Mouse (Mus musculus) midbrain, embryonic 10.5 days (tissue): ENCODE results near the gene Trim24. TPM values are rescaled to one million over a fixed set of nuclear protein-coding genes. Genes with fewer than 3 reads are reported as not detected.
"Not testable (repeated sequence)": the region's sequence is repeated elsewhere in the genome, so short reads cannot be mapped to it uniquely, and the experiment has no call there.

ENCODE experiments used
- DNase-seq: peaks from one replicate; pipeline ENCODE4 v3.0.0-alpha.2; 2017; ENCODE audit warnings: low spot score
- H3K27ac ChIP-seq: fragments of 300-500 bp; sonication (generic); replicated peaks from 2 replicates; pipeline ENCODE4 v1.5.1; 2016; ENCODE audit warnings: mild to moderate bottlenecking
- H3K27me3 ChIP-seq: fragments of 300-500 bp; sonication (generic); 2 replicates; pipeline ENCODE4 v1.6.1; 2016; ENCODE audit warnings: low read depth, mild to moderate bottlenecking; ENCODE audit not compliant: poor library complexity, severe bottlenecking
- H3K36me3 ChIP-seq: fragments of 300-500 bp; sonication (generic); 2 replicates; pipeline ENCODE4 v1.6.1; 2016; ENCODE audit warnings: mild to moderate bottlenecking, moderate library complexity
- H3K4me1 ChIP-seq: fragments of 300-500 bp; sonication (generic); 2 replicates; pipeline ENCODE4 v1.6.1; 2016
- H3K4me3 ChIP-seq: fragments of 300-500 bp; sonication (generic); 2 replicates; pipeline ENCODE4 v1.5.1; 2016; ENCODE audit warnings: mild to moderate bottlenecking, moderate library complexity
- H3K9me3 ChIP-seq: fragments of 300-500 bp; sonication (generic); replicated peaks from 2 replicates; pipeline ENCODE4 v1.6.1; 2016; ENCODE audit warnings: mild to moderate bottlenecking
- WGBS: fragments of 180-500 bp; shearing (Covaris S2); methylation state at CpG from one replicate; pipeline ENCODE4 v1.1.7; 2016; 5-methylcytosine and 5-hydroxymethylcytosine counted together
- polyA plus RNA-seq: library from polyadenylated mRNA; unstranded; fragments of >200 nt; fragmentation: Nextera tagmentation; extraction: Ambion mirVana; gene quantifications from 2 replicates; pipeline ENCODE4 v1.2.1, GENCODE M21; 2016

Trim24 gene
- 21.5 and 25.2 TPM in 2 replicates for polyA plus RNA-seq

GRCm38 (mm10) chr6:37870245-37871136, at the start of gene Trim24:
Gene Trim24, plus strand, starts transcription at chr6:37870811.
- H3K4me3 ChIP-seq: peak within 1 kb of the TSS; percentile 95
- no peaks in the 10 kb centered on the region for H3K27me3 ChIP-seq
- H3K9me3 ChIP-seq: peaks cover 36% of the 10 kb centered on the region
- DNase-seq: peak; percentile 97
- H3K4me1 ChIP-seq: peaks cover 6% of the 10 kb centered on the region
- under 1% methylated on average over 82 of the region's 89 CpGs for WGBS
- peak within 1 kb of the TSS; percentile 99 for H3K27ac ChIP-seq
- peaks cover 33% of the 10 kb centered on the region for H3K36me3 ChIP-seq

DNA sequence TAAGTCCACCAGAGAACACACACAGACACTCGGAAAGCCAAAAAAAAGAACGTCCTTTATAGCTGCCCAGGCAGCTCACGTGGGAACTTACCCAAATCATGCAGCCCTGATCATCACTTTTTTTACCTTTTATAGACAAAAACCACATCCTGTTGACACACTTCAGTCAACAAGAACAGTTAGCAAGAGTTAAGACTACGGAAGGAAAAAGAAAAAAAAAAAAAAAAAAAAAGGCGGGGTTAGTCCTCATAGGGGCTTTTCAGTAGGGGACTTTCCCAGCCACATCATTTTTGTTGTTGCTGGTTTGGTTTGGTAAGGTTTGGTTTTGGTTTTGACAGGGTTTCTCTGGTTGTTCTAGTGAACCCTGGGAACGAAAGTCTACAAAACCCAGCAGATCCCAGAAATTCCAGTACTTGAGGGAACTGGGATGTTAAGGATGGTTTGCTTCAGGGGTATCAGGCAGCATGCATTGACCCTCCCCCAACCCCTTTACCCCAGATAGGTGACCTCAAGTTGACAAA, 49.0 kb upstream of the Trim24 start:
- Histone ChIP-seq H3K4me3 (no peak overlapping the region), H3K4me1 (no peaks in the 10 kb centered on the region), H3K9me3 (no peaks in the 10 kb centered on the region), H3K27me3 (no peaks in the 10 kb centered on the region), H3K36me3 (no peaks in the 10 kb centered on the region), H3K27ac (no peak overlapping the region)
- DNase-seq: no peak
- 91% methylated on average over 6 of the region's 6 CpGs for WGBS

GRCm38 (mm10) chr6:37822390-37822789, 48.2 kb upstream of the Trim24 start:
- no peaks in the 10 kb centered on the region for H3K27me3 ChIP-seq
- no peaks in the 10 kb centered on the region for H3K4me1 ChIP-seq
- no peak overlapping the region for H3K27ac ChIP-seq
- WGBS: 90% methylated on average over 2 of the region's 2 CpGs
- H3K4me3 ChIP-seq: no peak overlapping the region
- DNase-seq: no peak
- no peaks in the 10 kb centered on the region for H3K36me3 ChIP-seq
- no peaks in the 10 kb centered on the region for H3K9me3 ChIP-seq

DNA sequence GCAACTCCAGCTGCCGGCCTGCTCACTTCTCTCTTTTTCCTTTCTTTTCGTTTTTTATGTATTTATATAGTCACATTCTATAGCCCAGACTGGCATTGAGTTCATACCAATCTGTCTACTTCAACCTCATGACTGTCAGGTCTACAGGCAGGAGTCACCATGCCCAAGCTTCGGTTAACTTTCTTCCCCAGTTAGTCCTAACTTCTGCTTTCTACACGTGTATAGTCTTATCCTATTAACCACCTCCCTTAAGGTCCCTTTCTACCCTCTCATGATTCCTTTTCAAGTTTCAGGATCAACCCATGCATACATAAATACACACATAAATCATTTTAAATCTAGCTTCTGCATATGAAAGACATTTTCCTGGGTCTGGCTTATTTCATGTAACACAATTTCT, 46.9 kb upstream of the Trim24 start:
- Histone ChIP-seq H3K27ac (no peak overlapping the region), H3K36me3 (no peaks in the 10 kb centered on the region), H3K4me1 (no peaks in the 10 kb centered on the region), H3K9me3 (no peaks in the 10 kb centered on the region), H3K4me3 (no peak overlapping the region), H3K27me3 (no peaks in the 10 kb centered on the region)
- WGBS: 90% methylated on average over 4 of the region's 4 CpGs
- DNase-seq: no peak

DNA sequence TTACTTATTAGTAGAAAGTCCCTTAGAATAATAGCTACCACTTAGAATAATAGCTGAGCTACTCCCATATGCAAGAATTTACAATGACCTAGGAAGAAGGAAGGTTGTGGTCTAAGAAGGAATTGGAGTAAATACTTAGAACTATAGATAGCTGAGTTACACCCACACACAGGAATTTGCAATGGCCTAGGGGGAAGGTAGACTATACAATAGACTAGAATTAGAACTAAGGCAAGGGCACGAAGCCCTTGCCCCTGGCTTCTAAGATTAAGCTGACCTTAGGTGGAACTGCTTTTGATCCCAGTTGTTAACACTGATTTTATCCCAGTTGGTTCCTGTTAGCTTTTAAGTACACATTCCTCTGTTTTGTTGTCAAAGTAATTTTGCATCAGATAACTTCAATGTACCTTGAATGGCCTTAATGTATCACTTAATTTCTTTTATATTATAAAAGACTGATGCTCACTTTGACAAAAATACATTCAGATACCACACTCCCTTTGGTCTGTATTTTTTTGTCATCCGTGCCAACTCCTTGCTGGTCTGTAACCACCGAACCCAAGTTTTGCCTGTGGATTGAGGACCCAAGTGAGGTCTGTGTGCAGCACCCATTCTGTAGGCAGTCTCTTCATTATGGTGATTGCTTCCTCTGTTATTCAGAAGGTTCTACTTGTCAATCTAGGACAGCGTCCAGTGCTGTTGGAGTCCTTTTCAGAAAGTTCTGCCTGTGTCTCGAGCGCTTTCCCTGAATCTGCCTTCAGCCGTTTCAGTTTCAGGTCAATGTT, 45.1 kb upstream of the Trim24 start:
- H3K27me3 ChIP-seq, H3K9me3 ChIP-seq, H3K36me3 ChIP-seq, H3K4me1 ChIP-seq, H3K4me3 ChIP-seq, DNase-seq, H3K27ac ChIP-seq: not testable (repeated sequence)
- 84% methylated on average over 7 of the region's 7 CpGs for WGBS

DNA sequence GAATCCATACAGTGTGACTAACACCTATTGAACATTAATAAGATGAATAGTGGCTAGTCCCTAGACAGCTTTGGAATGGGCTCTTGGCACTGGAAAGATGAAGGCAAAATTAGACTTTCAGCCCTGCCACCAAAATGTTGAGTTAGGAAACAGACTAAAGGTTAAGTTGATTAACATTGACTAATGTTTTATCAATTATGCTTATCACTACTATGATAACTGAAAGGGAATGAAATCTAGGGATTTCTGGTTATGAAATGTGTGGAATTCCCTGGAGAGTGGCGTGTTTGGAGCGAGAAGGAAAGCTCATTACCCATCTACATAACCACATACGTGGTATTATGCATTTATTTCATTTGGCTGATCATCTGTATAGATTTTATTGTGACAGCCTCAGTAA, 41.7 kb upstream of the Trim24 start:
- Histone ChIP-seq H3K27ac (no peak overlapping the region), H3K9me3 (peaks cover 15% of the 10 kb centered on the region; the same call in 1 of the 2 replicates), H3K4me3 (no peak overlapping the region), H3K4me1 (no peaks in the 10 kb centered on the region), H3K27me3 (no peaks in the 10 kb centered on the region), H3K36me3 (no peaks in the 10 kb centered on the region)
- DNase-seq: no peak
- WGBS: 92% methylated on average over 3 of the region's 3 CpGs

GRCm38 (mm10) chr6:37829631-37830030, 41.0 kb upstream of the Trim24 start:
- no peaks in the 10 kb centered on the region for H3K27me3 ChIP-seq
- no peak overlapping the region for H3K4me3 ChIP-seq
- no peak overlapping the region for H3K27ac ChIP-seq
- no peak for DNase-seq
- H3K9me3 ChIP-seq: peaks cover 15% of the 10 kb centered on the region; the same call in 1 of the 2 replicates
- no peaks in the 10 kb centered on the region for H3K36me3 ChIP-seq
- no peaks in the 10 kb centered on the region for H3K4me1 ChIP-seq

DNA sequence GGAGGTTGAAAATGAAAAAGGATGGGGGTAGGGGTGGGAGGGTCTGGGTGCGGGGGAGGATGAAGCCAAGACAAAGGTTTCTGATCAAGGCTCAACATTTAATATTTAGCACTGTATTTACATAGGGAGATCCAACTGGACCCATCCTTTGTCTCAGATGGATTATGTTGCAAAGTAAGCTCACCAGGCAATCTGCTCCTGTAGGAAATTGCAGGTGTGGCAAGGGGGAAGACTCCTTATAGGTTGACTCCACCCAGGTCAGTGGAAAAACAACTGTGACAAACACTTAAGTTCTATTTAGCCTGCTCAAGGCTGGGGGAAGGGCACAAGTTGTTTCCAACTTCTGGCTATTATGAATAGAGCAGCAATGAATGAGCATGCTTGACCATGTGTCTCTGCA, 36.9 kb upstream of the Trim24 start:
- no peak for DNase-seq
- peaks cover 15% of the 10 kb centered on the region; the same call in 1 of the 2 replicates for H3K9me3 ChIP-seq
- no peaks in the 10 kb centered on the region for H3K27me3 ChIP-seq
- H3K36me3 ChIP-seq: no peaks in the 10 kb centered on the region
- H3K4me1 ChIP-seq: no peaks in the 10 kb centered on the region
- H3K4me3 ChIP-seq: no peak overlapping the region
- WGBS: 94% methylated on average over 1 of the region's 1 CpGs
- no peak overlapping the region for H3K27ac ChIP-seq

- not testable (repeated sequence) for H3K4me1 ChIP-seq, H3K27ac ChIP-seq, DNase-seq, H3K36me3 ChIP-seq, H3K9me3 ChIP-seq, H3K27me3 ChIP-seq, H3K4me3 ChIP-seq
- WGBS: 91% methylated on average over 2 of the region's 2 CpGs
These were observed 33.6 kb upstream of the Trim24 start for GRCm38 (mm10) chr6:37836951-37837565.

- no peak overlapping the region for H3K4me3 ChIP-seq
- H3K36me3 ChIP-seq: no peaks in the 10 kb centered on the region
- WGBS: 87% methylated on average over 5 of the region's 5 CpGs
- H3K4me1 ChIP-seq: no peaks in the 10 kb centered on the region
- 0 out of 2 replicates have a peak, but pooled peaks cover 2% of the 10 kb centered on the region for H3K9me3 ChIP-seq
- no peak overlapping the region for H3K27ac ChIP-seq
- no peaks in the 10 kb centered on the region for H3K27me3 ChIP-seq
- no peak for DNase-seq
These were observed 27.6 kb upstream of the Trim24 start for GRCm38 (mm10) chr6:37842779-37843605.

GRCm38 (mm10) chr6:37843647-37844273, 26.9 kb upstream of the Trim24 start:
- no peak overlapping the region for H3K4me3 ChIP-seq
- no peak overlapping the region for H3K27ac ChIP-seq
- 0 out of 2 replicates have a peak, but pooled peaks cover 4% of the 10 kb centered on the region for H3K9me3 ChIP-seq
- H3K4me1 ChIP-seq: no peaks in the 10 kb centered on the region
- no peak for DNase-seq
- 83% methylated on average over 8 of the region's 8 CpGs for WGBS
- no peaks in the 10 kb centered on the region for H3K36me3 ChIP-seq
- H3K27me3 ChIP-seq: no peaks in the 10 kb centered on the region
